Mouse (Mus musculus): ENCODE results near the gene Ctbp2.

DNA sequence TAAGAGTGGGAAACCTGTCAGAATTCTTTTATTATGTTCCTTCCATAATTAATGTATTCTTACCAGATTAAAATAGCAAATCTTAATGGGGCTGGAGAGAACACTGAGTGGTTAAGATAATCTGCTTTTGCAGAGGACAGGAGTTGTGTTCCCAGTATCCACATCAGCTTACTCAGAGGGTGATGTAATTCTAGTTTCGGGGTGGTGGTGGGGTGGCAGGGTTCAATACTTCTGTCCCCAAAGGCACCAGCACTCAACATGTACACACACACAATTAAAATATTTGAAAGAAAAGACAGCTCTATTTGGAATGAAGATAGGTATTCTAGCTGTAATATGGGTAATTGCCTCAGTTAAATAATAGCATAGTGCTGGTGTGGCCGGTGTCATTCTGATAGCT is 183.6 kb downstream of the Ctbp2 start:
- TF ChIP-seq HCFC1 (IDR thresholded peaks at IDR 0.05; ENCODE audit: borderline replicate concordance, insufficient read depth, low read length) (no peak), ZNF384 (IDR thresholded peaks at IDR 0.05; ENCODE audit: low read depth, low read length) (no peak)
